Mouse (Mus musculus): ENCODE data around the gene Lca5l.
"Not testable (repeated sequence)": the region's sequence is repeated elsewhere in the genome, so short reads cannot be mapped to it uniquely, and the experiment has no call there.

The Lca5l gene

GRCm38 (mm10) chr16:96173648-96174047, 18.4 kb downstream of the Lca5l start:
- no peak for ATAC-seq (ENCODE audit: insufficient number of reproducible peaks, low FRiP score, low TSS enrichment)

DNA sequence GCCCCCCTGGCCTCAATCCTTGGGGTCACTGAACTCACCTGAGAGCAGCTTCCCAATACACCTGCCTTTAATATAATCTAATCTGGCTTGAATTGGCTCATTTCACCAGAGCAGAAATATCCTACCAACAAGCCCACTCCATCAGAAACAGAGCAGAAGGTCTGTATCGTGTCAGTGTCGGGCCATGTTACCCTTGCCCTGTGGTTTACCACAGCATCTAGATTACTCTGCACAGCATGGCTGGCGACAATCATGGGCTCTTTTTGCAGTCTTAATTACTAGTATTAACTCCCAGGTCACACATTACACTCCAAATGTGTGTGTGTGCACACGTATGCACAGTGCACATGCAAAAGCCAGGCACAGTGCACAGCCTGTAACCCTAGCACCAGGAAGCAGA, 23.2 kb downstream of the Lca5l start:
- no peak for ATAC-seq (ENCODE audit: insufficient number of reproducible peaks, low FRiP score, low TSS enrichment)

GRCm38 (mm10) chr16:96165723-96166264, 26.3 kb downstream of the Lca5l start:
- ATAC-seq (ENCODE audit: insufficient number of reproducible peaks, low FRiP score, low TSS enrichment): peak; percentile 86

DNA sequence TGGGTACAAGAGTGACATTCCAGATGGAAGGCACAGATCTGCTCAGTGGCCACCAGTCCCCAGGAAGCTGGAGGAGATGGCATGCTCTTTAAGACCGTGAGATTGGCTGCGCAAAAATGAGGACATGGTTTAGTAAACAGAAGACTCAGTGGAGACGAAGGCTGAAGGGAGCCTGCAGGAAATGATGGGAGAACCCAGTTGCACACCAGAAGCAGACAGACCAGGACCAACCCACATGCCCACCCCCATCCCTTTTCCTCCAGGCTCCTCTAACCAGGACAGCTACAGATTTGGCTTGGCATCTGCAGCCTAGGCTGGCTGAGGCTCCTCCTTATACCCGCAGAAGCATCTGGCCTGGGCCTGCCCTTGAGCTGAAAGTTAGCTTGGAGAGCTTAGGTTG, 30.7 kb downstream of the Lca5l start:
- no peak for ATAC-seq (ENCODE audit: insufficient number of reproducible peaks, low FRiP score, low TSS enrichment)

- ATAC-seq (ENCODE audit: insufficient number of reproducible peaks, low FRiP score, low TSS enrichment): peak; percentile 18; the same call in 1 of the 2 replicates
These were observed 31.1 kb downstream of the Lca5l start for GRCm38 (mm10) chr16:96160927-96161326.

GRCm38 (mm10) chr16:96159794-96160346, 32.2 kb downstream of the Lca5l start:
- ATAC-seq (ENCODE audit: insufficient number of reproducible peaks, low FRiP score, low TSS enrichment): no peak

- ATAC-seq (ENCODE audit: insufficient number of reproducible peaks, low FRiP score, low TSS enrichment): peak; percentile 18; the same call in 1 of the 2 replicates
These were observed 32.9 kb downstream of the Lca5l start for GRCm38 (mm10) chr16:96159091-96159731.

DNA sequence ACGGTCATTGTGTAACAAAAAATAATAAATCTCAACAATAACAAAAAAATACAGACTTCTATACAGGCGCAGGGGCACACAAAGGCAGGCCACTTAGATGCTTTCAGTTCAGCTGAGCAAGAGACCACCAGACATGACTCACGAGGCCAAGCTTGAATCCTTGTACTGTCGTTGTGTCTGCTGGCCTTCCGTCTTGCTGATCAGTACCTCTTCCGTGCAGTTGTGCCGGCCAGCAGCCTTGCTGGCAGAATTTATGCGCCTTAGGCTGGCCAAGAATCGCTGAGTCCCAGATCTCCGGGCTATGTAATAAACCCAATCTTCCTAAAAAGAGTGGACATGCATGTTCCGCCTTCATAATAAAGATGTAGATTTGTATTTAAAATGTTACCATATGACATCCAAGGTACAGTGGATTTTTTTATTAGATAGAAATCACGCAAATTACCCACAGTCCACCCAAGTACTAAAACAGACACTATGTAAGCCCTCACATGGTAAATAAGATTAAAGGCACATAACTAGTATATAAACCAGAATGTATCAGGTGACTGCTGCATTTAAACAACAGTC, 33.5 kb downstream of the Lca5l start:
- ATAC-seq (ENCODE audit: insufficient number of reproducible peaks, low FRiP score, low TSS enrichment): no peak

DNA sequence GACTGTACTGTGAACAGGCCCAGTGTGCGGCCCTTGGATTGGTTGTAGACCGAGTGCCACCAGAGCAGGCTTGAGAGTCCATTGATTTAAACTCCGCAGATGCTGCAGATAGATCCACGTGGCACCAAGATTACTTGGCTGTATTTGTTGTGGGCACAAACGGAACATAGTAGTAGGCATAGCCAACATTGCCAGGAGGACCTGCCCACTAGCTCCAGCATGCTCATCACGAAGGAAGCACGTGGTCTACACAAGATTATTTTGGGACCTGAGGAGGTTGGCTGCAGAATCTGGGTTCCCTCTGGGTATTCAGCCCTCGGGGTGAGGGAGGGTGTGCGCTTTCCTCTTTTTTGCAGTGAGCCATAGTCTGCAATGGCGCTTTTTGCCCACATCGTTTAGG, 34.9 kb downstream of the Lca5l start:
- ATAC-seq (ENCODE audit: insufficient number of reproducible peaks, low FRiP score, low TSS enrichment): no peak

DNA sequence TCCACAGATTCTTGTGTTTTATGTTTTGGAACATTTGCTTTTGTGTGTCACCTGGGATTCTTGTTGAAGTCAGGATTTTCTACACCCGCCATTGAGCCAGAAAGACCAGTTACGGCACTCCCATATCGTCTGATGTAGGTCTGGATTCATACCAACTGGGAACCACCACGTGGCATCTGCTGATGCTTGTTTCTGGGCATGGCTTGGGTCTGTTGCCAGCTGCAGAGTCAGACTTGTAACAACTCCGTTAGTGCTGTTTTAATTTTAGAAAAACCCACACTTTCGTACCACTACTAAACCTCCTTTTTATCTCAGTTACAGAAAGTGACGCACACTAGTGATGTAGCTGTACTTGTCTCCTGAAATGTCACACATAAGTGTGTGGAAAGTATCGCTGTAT, 36.1 kb downstream of the Lca5l start:
- ATAC-seq (ENCODE audit: insufficient number of reproducible peaks, low FRiP score, low TSS enrichment): no peak

- no peak for ATAC-seq (ENCODE audit: insufficient number of reproducible peaks, low FRiP score, low TSS enrichment)
These were observed 37.6 kb downstream of the Lca5l start for GRCm38 (mm10) chr16:96154476-96154875.

GRCm38 (mm10) chr16:96151551-96151950, 40.5 kb downstream of the Lca5l start:
- peak; percentile 78 for ATAC-seq (ENCODE audit: insufficient number of reproducible peaks, low FRiP score, low TSS enrichment)

- ATAC-seq (ENCODE audit: insufficient number of reproducible peaks, low FRiP score, low TSS enrichment): no peak
These were observed 41.1 kb downstream of the Lca5l start for GRCm38 (mm10) chr16:96150995-96151394.

- ATAC-seq (ENCODE audit: insufficient number of reproducible peaks, low FRiP score, low TSS enrichment): no peak
These were observed 42.8 kb downstream of the Lca5l start for GRCm38 (mm10) chr16:96149311-96149710.

- no peak for ATAC-seq (ENCODE audit: insufficient number of reproducible peaks, low FRiP score, low TSS enrichment)
These were observed 43.2 kb downstream of the Lca5l start for GRCm38 (mm10) chr16:96148834-96149233.

GRCm38 (mm10) chr16:96145814-96146213, 46.3 kb downstream of the Lca5l start:
- ATAC-seq (ENCODE audit: insufficient number of reproducible peaks, low FRiP score, low TSS enrichment): no peak

- peak; percentile 98 for ATAC-seq (ENCODE audit: insufficient number of reproducible peaks, low FRiP score, low TSS enrichment)
These were observed 46.8 kb downstream of the Lca5l start, which contains the start of gene Wrb for GRCm38 (mm10) chr16:96145110-96145800. TSS of gene Wrb (plus strand) at chr16:96145407.

- not testable (repeated sequence) for ATAC-seq (ENCODE audit: insufficient number of reproducible peaks, low FRiP score, low TSS enrichment)
These were observed 47.3 kb downstream of the Lca5l start for GRCm38 (mm10) chr16:96144748-96145109.

GRCm38 (mm10) chr16:96128466-96128865, 63.6 kb downstream of the Lca5l start:
- no peak for ATAC-seq (ENCODE audit: insufficient number of reproducible peaks, low FRiP score, low TSS enrichment)

DNA sequence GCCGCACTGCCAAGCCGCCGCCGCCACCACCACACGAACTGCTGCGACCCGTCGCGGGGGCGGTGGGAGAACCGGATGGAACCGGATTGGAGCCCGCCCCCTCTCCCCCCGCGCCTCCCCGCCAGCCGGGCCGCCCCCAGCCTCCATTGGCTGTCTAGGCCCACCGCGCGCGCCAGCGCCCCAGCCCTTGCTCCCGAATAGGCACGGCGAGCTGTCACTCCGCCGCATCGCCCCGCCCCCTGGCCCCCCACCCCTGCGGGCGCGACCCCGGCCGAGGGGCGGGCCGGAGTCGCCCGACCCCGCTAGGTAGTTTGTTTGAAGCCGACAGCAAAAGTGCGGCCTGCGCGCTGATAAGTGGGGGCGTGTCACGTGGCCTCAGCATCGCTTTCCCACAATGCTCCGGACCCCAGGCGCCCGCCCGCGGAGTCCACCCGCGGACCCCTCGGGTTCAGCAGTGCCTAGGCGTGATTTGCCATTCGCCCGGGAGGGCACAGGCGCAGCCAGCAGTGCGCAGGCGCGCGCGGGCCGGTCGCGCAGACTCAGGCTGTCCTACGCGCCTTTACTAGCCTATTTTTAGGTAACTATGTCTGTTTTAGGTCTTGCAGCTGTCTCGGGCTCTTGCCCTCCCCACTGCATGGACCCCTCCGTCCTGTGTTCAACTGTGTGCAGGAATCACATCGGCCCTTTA, 64.3 kb downstream of the Lca5l start, which contains the start of gene Hmgn1:
TSS of gene Hmgn1 (minus strand) at position 73 of the 688 bp plus-strand sequence.
- peak; percentile 92 for ATAC-seq (ENCODE audit: insufficient number of reproducible peaks, low FRiP score, low TSS enrichment)

Measured in cerebellum, adult (tissue).